Mouse (Mus musculus) spleen, postnatal 4 days (tissue): ENCODE measurements around the gene Snx18.

ENCODE experiments used
- DNase-seq, 2 experiments: peaks; one replicate each; pipeline ENCODE4 v3.0.0; 2022; ENCODE audit warnings: low spot score in 2 of 2

The Snx18 gene

GRCm38 (mm10) chr13:113617891-113618823, at the start of gene Snx18:
TSS of gene Snx18 (minus strand) at chr13:113618564.
- peak; percentile 86 to 92 for DNase-seq

GRCm38 (mm10) chr13:113663883-113664282, 45.5 kb upstream of the Snx18 start:
- DNase-seq = no peak

- DNase-seq = no peak
These were observed 44.9 kb upstream of the Snx18 start, which contains the start of gene Hspb3 for GRCm38 (mm10) chr13:113663151-113663779. TSS of gene Hspb3 (minus strand) at chr13:113663676.

GRCm38 (mm10) chr13:113661826-113662271, 43.5 kb upstream of the Snx18 start:
- DNase-seq = no peak

GRCm38 (mm10) chr13:113660576-113661310, 42.4 kb upstream of the Snx18 start:
- DNase-seq = no peak

GRCm38 (mm10) chr13:113657204-113657603, 38.8 kb upstream of the Snx18 start:
- DNase-seq = no peak

GRCm38 (mm10) chr13:113656639-113657038, 38.3 kb upstream of the Snx18 start:
- DNase-seq = no peak

- no peak for DNase-seq
These were observed 37.1 kb upstream of the Snx18 start for GRCm38 (mm10) chr13:113655511-113655910.

- no peak for DNase-seq
These were observed 22.7 kb upstream of the Snx18 start for GRCm38 (mm10) chr13:113640944-113641597.

- DNase-seq = no peak
These were observed 20.6 kb upstream of the Snx18 start for GRCm38 (mm10) chr13:113638914-113639313.

- DNase-seq = peak in 1 of 2 experiments; percentile 57
These were observed 17.4 kb upstream of the Snx18 start for GRCm38 (mm10) chr13:113635799-113636222.

- DNase-seq = no peak
These were observed 16.5 kb upstream of the Snx18 start for GRCm38 (mm10) chr13:113634732-113635481.

- peak in 1 of 2 experiments; percentile 7 for DNase-seq
These were observed 14.1 kb upstream of the Snx18 start for GRCm38 (mm10) chr13:113632506-113632905.

- DNase-seq = no peak
These were observed 9.2 kb upstream of the Snx18 start for GRCm38 (mm10) chr13:113627601-113628000.

- DNase-seq = peak in 1 of 2 experiments; percentile 4
These were observed 4.5 kb upstream of the Snx18 start for GRCm38 (mm10) chr13:113622865-113623255.

GRCm38 (mm10) chr13:113622122-113622864, 3.9 kb upstream of the Snx18 start:
- DNase-seq = no peak

- DNase-seq = no peak
These were observed 639 bp upstream of the Snx18 start for GRCm38 (mm10) chr13:113619003-113619402.

- DNase-seq = no peak
These were observed 950 bp downstream of the Snx18 start for GRCm38 (mm10) chr13:113617338-113617890.

- DNase-seq = no peak
These were observed 1.5 kb downstream of the Snx18 start for GRCm38 (mm10) chr13:113616751-113617337.
